Mouse (Mus musculus) brain, embryonic 14.5 days (tissue): Measurements from ENCODE around the gene Ctnnd2. TPM values are rescaled to one million over a fixed set of nuclear protein-coding genes. Genes with fewer than 3 reads are reported as not detected.

ENCODE experiments used
- DNase-seq: peaks from one replicate; pipeline ENCODE4 v3.0.0-alpha.2; 2011; ENCODE audit warnings: low read depth
- CTCF ChIP-seq: fragments of 200-500 bp; IDR thresholded peaks from 2 replicates; pipeline ENCODE4 v1.5.1; 2012; ENCODE audit warnings: inconsistent platforms, mild to moderate bottlenecking, moderate library complexity, borderline replicate concordance; ENCODE audit not compliant: insufficient read depth, insufficient read length; ENCODE audit errors: extremely low read depth
- POLR2A ChIP-seq: fragments of 200-500 bp; IDR thresholded peaks from 2 replicates; pipeline ENCODE4 v1.6.1; 2012; ENCODE audit warnings: mild to moderate bottlenecking, inconsistent platforms, borderline replicate concordance; ENCODE audit not compliant: poor library complexity, insufficient read depth, insufficient read length, severe bottlenecking; ENCODE audit errors: extremely low read depth
- polyA plus RNA-seq: library from polyadenylated mRNA; depleted of rRNA; stranded (reverse); fragments of >200 nt; gene quantifications from 2 replicates; pipeline ENCODE4 v1.2.3, GENCODE M21; 2012

The Ctnnd2 gene
- polyA plus RNA-seq, 1 experiment = 105 TPM

- DNase-seq = no peak
- no peak for TF ChIP-seq CTCF
- TF ChIP-seq POLR2A = no peak
These were observed 790.2 kb downstream of the Ctnnd2 start for GRCm38 (mm10) chr15:30962421-30963160.

- TF ChIP-seq POLR2A (no peak), CTCF (no peak)
- DNase-seq = no peak
These were observed 791.7 kb downstream of the Ctnnd2 start for GRCm38 (mm10) chr15:30964046-30964445.

GRCm38 (mm10) chr15:30964865-30965679, 792.7 kb downstream of the Ctnnd2 start:
- TF ChIP-seq POLR2A = no peak
- TF ChIP-seq CTCF = no peak
- no peak for DNase-seq

GRCm38 (mm10) chr15:30966826-30967225, 794.4 kb downstream of the Ctnnd2 start:
- TF ChIP-seq CTCF (no peak), POLR2A (no peak)
- DNase-seq = no peak

- no peak for DNase-seq
- TF ChIP-seq POLR2A (no peak), CTCF (no peak)
These were observed 802.0 kb downstream of the Ctnnd2 start for GRCm38 (mm10) chr15:30974436-30974835.

- DNase-seq = peak; percentile 39
- TF ChIP-seq POLR2A = no peak
- no peak for TF ChIP-seq CTCF
These were observed 802.8 kb downstream of the Ctnnd2 start for GRCm38 (mm10) chr15:30974991-30975775.

- peak; percentile 31 for DNase-seq
- no peak for TF ChIP-seq POLR2A
- TF ChIP-seq CTCF = no peak
These were observed 804.9 kb downstream of the Ctnnd2 start for GRCm38 (mm10) chr15:30977166-30977740.

GRCm38 (mm10) chr15:30986890-30987289, 814.5 kb downstream of the Ctnnd2 start:
- TF ChIP-seq CTCF (no peak), POLR2A (no peak)
- DNase-seq = no peak

GRCm38 (mm10) chr15:30990421-30991252, 818.2 kb downstream of the Ctnnd2 start:
- TF ChIP-seq POLR2A (no peak), CTCF (no peak)
- DNase-seq = peak; percentile 22

- no peak for DNase-seq
- TF ChIP-seq POLR2A (no peak), CTCF (no peak)
These were observed 820.0 kb downstream of the Ctnnd2 start for GRCm38 (mm10) chr15:30992357-30992756.
